Mouse (Mus musculus): Measurements from ENCODE around the gene Luzp4. TPM values are rescaled to one million over a fixed set of nuclear protein-coding genes. Genes with fewer than 3 reads are reported as not detected.

Luzp4 gene
- polyA plus RNA-seq (2014; fragmentation: Illumina TruSeq; extraction: RNeasy Lipid Tissue Mini Kit (QIAGEN cat#74804); ENCODE audit: low read depth, low replicate concordance): not detected

DNA sequence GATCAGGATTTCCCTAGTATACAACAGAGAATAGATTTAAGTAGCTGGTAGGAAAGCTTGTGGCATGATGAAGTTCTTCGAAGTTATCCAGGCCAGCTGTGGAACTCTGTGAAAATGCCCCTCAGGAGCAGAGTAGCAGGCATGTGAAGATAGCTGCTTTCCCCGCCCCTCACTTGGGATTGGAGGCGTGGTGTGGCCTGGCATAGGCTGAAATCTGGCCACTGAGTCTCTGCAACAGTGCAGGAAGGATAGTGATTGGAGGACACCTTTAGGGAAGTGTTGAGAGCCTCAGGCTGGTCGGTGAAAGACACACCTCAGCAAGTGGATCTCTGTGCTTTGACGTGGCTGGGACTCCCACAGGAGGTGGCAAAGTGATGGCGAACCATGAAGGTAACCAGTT lies at the start of gene Luzp4:
Gene Luzp4 (plus strand): TSS at position 301 of the 400 bp plus-strand sequence.

Other genes starting within 250 kb of the Luzp4 start
- gene Gm8334, start 242.5 kb upstream of the Luzp4 start, polyA plus RNA-seq (2014; fragmentation: Illumina TruSeq; extraction: RNeasy Lipid Tissue Mini Kit (QIAGEN cat#74804); ENCODE audit: low read depth, low replicate concordance): not detected
- not detected for gene Gm15127, start 194.0 kb upstream of the Luzp4 start, polyA plus RNA-seq (2014; fragmentation: Illumina TruSeq; extraction: RNeasy Lipid Tissue Mini Kit (QIAGEN cat#74804); ENCODE audit: low read depth, low replicate concordance)
- gene Ott, start 216.6 kb downstream of the Luzp4 start, polyA plus RNA-seq (2014; fragmentation: Illumina TruSeq; extraction: RNeasy Lipid Tissue Mini Kit (QIAGEN cat#74804); ENCODE audit: low read depth, low replicate concordance): not detected